Mouse (Mus musculus) hindbrain, embryonic 13.5 days (tissue): ENCODE data around the gene Gm8947. TPM values are rescaled to one million over a fixed set of nuclear protein-coding genes. Genes with fewer than 3 reads are reported as not detected.

ENCODE experiments used
- ATAC-seq: fragments of 200-750 bp; cut with Nextera tagmentation; 2 replicates; pipeline ENCODE4 v1.8.0; 2017; ENCODE audit warnings: moderate TSS enrichment; ENCODE audit not compliant: low FRiP score
- H3K27ac ChIP-seq: fragments of 300-500 bp; sonication (generic); 2 replicates; pipeline ENCODE4 v1.5.1; 2015; ENCODE audit warnings: inconsistent platforms, mild to moderate bottlenecking, moderate library complexity
- H3K27me3 ChIP-seq: fragments of 300-500 bp; sonication (generic); 2 replicates; pipeline ENCODE4 v1.6.1; 2015; ENCODE audit warnings: mild to moderate bottlenecking, inconsistent platforms
- H3K36me3 ChIP-seq: fragments of 300-500 bp; sonication (generic); 2 replicates; pipeline ENCODE4 v1.6.1; 2015; ENCODE audit warnings: mild to moderate bottlenecking, inconsistent platforms
- H3K4me1 ChIP-seq: fragments of 300-500 bp; sonication (generic); replicated peaks from 2 replicates; pipeline ENCODE4 v1.6.1; 2015; ENCODE audit warnings: inconsistent platforms
- H3K4me2 ChIP-seq: fragments of 300-500 bp; sonication (generic); 2 replicates; pipeline ENCODE4 v1.6.1; 2015; ENCODE audit warnings: inconsistent platforms, mild to moderate bottlenecking, moderate library complexity
- H3K4me3 ChIP-seq: fragments of 300-500 bp; sonication (generic); 2 replicates; pipeline ENCODE4 v1.5.1; 2015; ENCODE audit warnings: mild to moderate bottlenecking, inconsistent platforms
- H3K9ac ChIP-seq: fragments of 300-500 bp; sonication (generic); 2 replicates; pipeline ENCODE4 v1.6.1; 2015; ENCODE audit warnings: mild to moderate bottlenecking, inconsistent platforms
- H3K9me3 ChIP-seq: fragments of 300-500 bp; sonication (generic); 2 replicates; pipeline ENCODE4 v1.6.1; 2016; ENCODE audit warnings: inconsistent platforms
- WGBS: fragments of 180-500 bp; shearing (Covaris S2); methylation state at CpG from one replicate; pipeline ENCODE4 v1.1.7; 2015; 5-methylcytosine and 5-hydroxymethylcytosine counted together
- polyA plus RNA-seq: library from polyadenylated mRNA; unstranded; fragments of >200 nt; fragmentation: Nextera tagmentation; extraction: Ambion mirVana; gene quantifications from 2 replicates; pipeline ENCODE4 v1.2.1, GENCODE M21; 2015

Gm8947 gene
- polyA plus RNA-seq, 1 experiment from 2014 or later: not detected

- Histone ChIP-seq H3K4me3 (no peak overlapping the region), H3K27me3 (no peaks in the 10 kb centered on the region), H3K4me1 (no peaks in the 10 kb centered on the region), H3K9me3 (no peaks in the 10 kb centered on the region), H3K27ac (no peak overlapping the region), H3K4me2 (no peak overlapping the region), H3K9ac (no peak overlapping the region), H3K36me3 (no peaks in the 10 kb centered on the region)
- 93% methylated on average over 4 of the region's 4 CpGs for WGBS
- ATAC-seq: no peak
Measured at GRCm38 (mm10) chr1:151243332-151243731, 51.2 kb downstream of the Gm8947 start.

Other genes starting within 250 kb of the Gm8947 start
- gene Hmcn1, start 198.9 kb upstream of the Gm8947 start, polyA plus RNA-seq: 2.6 and 2.9 TPM in 2 replicates
- 0.23 TPM in 1 of 2 replicates, not detected in the other for gene Gm47985, start 9.8 kb upstream of the Gm8947 start, polyA plus RNA-seq
- gene Gm47995, start 6.1 kb downstream of the Gm8947 start, polyA plus RNA-seq: not detected in 2 replicates
- gene 3110040M04Rik, start 11.7 kb downstream of the Gm8947 start, polyA plus RNA-seq: not detected in 2 replicates
- not detected in 2 replicates for gene Gm47996, start 17.8 kb downstream of the Gm8947 start, polyA plus RNA-seq
- 276 and 277 TPM in 2 replicates for gene Ivns1abp, start 152.1 kb downstream of the Gm8947 start, polyA plus RNA-seq
- 20.6 and 22.7 TPM in 2 replicates for gene Swt1, start 236.1 kb downstream of the Gm8947 start, polyA plus RNA-seq
- 49.9 and 51.3 TPM in 2 replicates for gene Trmt1l, start 236.2 kb downstream of the Gm8947 start, polyA plus RNA-seq